Mouse (Mus musculus) megakaryocyte, embryonic 14.5 days (primary cell): ENCODE measurements around the gene Pign.

Experiments
- FLI1 ChIP-seq: IDR thresholded peaks from 2 replicates; pipeline ENCODE4 v1.6.1; 2012; ENCODE audit warnings: low read length, inconsistent platforms, mixed read lengths
- GATA1 ChIP-seq: IDR thresholded peaks from 3 replicates; pipeline ENCODE4 v1.6.1; 2012; ENCODE audit warnings: mixed read lengths, low read length, inconsistent platforms, borderline replicate concordance

DNA sequence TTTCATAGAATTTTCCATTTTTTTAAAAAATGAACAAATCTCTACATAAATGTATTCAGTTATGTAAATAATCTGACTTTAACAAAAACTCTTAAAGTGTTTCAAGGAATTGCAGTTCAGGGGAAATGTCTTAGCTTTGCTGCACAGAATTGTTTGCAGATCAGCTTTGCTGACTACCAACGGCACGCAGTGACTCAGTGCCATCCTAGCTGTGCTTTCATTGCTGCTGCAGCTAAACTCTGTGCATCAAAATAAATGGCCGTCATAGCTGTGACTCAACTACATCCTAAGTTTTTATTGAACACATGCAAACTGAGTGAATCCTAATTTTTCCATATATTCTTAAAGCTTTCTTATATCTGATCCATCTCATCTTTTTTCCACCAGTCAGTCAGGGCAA lies 22.0 kb upstream of the Pign start:
- TF ChIP-seq GATA1, result no peak
- TF ChIP-seq FLI1, result no peak
